Mouse (Mus musculus) megakaryocyte, embryonic 14.5 days (primary cell): ENCODE results near the gene Tmem204. TPM values are rescaled to one million over a fixed set of nuclear protein-coding genes. Genes with fewer than 3 reads are reported as not detected.

Source experiments
- H3K27me3 ChIP-seq: replicated peaks from 2 replicates; pipeline ENCODE3; 2012; ENCODE audit warnings: inconsistent platforms
- H3K36me3 ChIP-seq: replicated peaks from 2 replicates; pipeline ENCODE3; 2012; ENCODE audit warnings: low read length, inconsistent platforms, mixed read lengths
- H3K4me1 ChIP-seq: 2 replicates; pipeline ENCODE4 v1.6.1; 2012; ENCODE audit warnings: inconsistent platforms
- H3K4me3 ChIP-seq: replicated peaks from 2 replicates; pipeline ENCODE3; 2012; ENCODE audit warnings: moderate library complexity, mild to moderate bottlenecking, inconsistent platforms
- H3K9me3 ChIP-seq: 2 replicates; pipeline ENCODE4 v1.6.1; 2012; ENCODE audit warnings: inconsistent platforms
- FLI1 ChIP-seq: IDR thresholded peaks from 2 replicates; pipeline ENCODE4 v1.6.1; 2012; ENCODE audit warnings: low read length, inconsistent platforms, mixed read lengths
- GATA1 ChIP-seq: IDR thresholded peaks from 3 replicates; pipeline ENCODE4 v1.6.1; 2012; ENCODE audit warnings: mixed read lengths, low read length, inconsistent platforms, borderline replicate concordance
- polyA plus RNA-seq: library from polyadenylated mRNA; stranded (reverse); fragments of >175 nt; gene quantifications from 2 replicates; pipeline ENCODE4 v1.2.3, GENCODE M21; 2012; ENCODE audit warnings: low replicate concordance; ENCODE audit not compliant: insufficient read depth

The Tmem204 gene
- polyA plus RNA-seq, 1 experiment: not detected

DNA sequence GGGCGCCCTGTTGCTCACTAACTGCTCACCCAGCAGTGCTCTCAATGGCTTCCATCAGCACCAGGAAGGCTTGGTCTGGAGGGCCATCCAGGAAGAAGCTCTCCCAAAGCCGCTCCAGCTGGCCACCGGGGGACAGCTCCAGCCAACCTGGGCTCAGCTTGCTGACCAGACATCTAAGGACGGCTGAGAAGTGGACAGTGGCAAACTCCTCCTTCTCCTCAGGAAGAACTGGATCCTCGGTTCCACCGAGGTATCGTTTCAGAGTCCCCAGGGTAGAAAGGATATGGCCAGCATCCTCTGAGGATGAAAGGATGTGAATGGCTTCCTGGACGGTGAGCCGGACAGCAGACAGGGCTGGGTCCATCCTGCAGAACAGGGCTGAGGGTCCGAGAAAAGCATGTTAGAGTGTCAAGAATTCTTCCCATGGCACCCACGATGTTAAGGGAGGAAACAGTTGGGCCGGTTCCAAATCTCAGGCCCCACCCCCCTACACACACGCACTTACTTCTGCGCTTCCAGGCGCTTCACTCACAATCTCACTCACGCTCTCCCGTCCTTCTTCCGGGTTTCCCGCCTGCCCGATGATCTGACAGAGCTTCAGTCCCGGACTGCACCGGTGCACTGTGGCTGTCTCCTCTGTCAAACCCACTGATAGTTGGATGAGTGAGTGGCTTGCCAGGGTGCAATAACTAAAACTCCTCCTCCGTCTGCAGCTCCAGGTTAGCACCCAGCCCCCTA is 31.7 kb upstream of the Tmem204 start:
- peaks cover 41% of the 10 kb centered on the region for H3K36me3 ChIP-seq
- H3K4me3 ChIP-seq: peak overlapping the region; percentile 98
- no peaks in the 10 kb centered on the region for H3K9me3 ChIP-seq
- TF ChIP-seq GATA1 (no peak), FLI1 (no peak)
- H3K4me1 ChIP-seq: peaks cover 61% of the 10 kb centered on the region
- H3K27me3 ChIP-seq: peaks cover 4% of the 10 kb centered on the region

DNA sequence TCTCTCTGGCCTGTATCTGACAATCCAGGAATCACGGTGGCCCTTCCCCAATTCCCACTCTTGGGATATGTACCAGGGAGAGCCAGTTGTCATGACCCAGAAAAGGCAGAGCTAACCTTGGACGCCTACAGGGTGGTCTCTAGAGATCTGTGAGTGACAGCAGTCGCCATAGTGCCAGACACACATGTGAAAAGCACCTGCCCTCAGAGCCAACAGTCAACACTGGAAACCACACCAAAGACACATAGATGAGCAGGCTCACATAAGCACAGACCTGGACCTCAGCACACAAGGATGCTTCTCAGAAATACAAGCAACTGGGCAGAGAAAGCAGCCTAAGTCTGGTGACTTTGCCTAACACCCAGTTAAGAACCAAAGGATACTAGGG is 29.0 kb upstream of the Tmem204 start:
- Histone ChIP-seq H3K36me3 (peaks cover 66% of the 10 kb centered on the region), H3K4me3 (no peak overlapping the region), H3K4me1 (peaks cover 59% of the 10 kb centered on the region), H3K9me3 (no peaks in the 10 kb centered on the region), H3K27me3 (no peaks in the 10 kb centered on the region)
- no peak for TF ChIP-seq FLI1
- no peak for TF ChIP-seq GATA1

DNA sequence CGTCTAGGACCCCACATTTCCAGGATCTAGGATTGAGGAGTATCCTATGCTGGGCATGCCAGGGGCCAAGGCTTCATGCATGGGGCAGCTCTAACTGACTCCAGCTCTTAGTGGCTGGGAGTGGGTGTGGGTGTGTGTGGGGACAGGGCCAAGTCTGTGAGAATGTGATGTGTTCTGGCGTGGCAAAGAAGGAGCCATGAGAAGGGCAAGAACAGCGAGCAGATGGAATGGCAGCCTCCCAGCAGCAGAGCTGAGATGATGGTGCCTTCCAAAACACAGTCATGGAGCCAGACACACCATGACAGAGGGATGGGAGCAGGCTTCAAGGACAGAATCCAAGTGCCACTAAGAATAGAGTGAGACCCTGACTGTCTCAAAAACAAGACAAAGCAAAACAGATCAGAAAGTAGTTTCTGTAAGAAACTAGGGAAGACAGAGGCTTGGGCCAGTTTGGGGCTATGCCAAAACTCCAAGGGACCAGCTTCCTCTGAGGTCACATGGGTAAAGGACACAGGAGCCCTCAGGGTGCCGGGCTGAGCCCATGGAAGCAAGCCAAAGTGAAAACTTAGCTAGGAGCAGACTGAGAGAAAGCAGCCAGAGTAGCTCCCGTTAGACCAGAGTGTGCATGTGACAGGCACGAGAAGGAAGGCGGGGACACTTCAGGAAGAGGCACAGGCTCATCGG is 28.5 kb upstream of the Tmem204 start:
- no peaks in the 10 kb centered on the region for H3K9me3 ChIP-seq
- H3K4me3 ChIP-seq: no peak overlapping the region
- no peaks in the 10 kb centered on the region for H3K27me3 ChIP-seq
- H3K36me3 ChIP-seq: peaks cover 72% of the 10 kb centered on the region
- no peak for TF ChIP-seq FLI1
- TF ChIP-seq GATA1: no peak
- H3K4me1 ChIP-seq: peaks cover 54% of the 10 kb centered on the region

DNA sequence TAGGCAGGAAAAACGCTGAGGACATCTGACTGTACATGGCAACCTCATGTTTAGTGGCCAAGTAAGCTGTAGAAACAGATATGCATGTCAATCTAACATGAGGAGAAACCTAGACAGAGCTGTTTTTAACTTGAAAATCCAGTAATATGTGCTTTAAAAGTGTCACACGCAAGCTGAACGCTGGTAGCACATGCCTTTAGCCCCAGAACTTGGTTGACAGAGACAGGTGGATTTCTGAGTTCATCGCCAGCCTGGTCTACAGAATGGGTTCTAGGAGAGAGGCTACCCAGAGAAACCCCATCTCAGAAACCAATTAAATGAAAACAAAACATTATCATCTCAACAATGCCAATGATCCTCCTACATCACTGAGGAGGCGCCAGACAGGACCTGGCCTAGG is 27.8 kb upstream of the Tmem204 start:
- Histone ChIP-seq H3K27me3 (no peaks in the 10 kb centered on the region), H3K36me3 (peaks cover 78% of the 10 kb centered on the region)
- TF ChIP-seq FLI1 (no peak), GATA1 (no peak)

DNA sequence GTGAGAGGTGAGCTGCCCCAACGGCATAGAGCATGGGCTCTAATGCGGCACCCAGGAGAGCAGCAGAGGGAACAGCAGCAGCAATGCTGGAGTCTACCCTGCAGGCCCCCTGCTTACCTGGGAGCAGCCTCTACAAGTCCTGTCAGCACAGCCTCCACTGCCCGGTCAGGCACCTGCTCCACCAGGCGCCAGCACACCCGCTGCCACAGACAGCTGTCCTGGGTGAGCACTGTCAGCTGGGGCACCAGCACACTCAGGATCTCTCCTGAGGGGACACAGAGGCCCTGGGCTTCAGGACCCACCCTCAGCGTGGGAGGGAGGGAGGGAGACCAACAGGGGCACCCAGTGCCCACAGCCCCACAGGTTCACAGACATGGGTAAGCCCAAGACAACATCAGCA is 27.2 kb upstream of the Tmem204 start:
- no peak overlapping the region for H3K4me3 ChIP-seq
- peaks cover 42% of the 10 kb centered on the region for H3K4me1 ChIP-seq
- peaks cover 85% of the 10 kb centered on the region for H3K36me3 ChIP-seq
- TF ChIP-seq GATA1: no peak
- TF ChIP-seq FLI1: no peak
- H3K27me3 ChIP-seq: no peaks in the 10 kb centered on the region
- H3K9me3 ChIP-seq: no peaks in the 10 kb centered on the region

More for the DNA sequence above, 27.8 kb upstream of the Tmem204 start:
- Histone ChIP-seq H3K4me3 (no peak overlapping the region), H3K9me3 (no peaks in the 10 kb centered on the region), H3K4me1 (peaks cover 47% of the 10 kb centered on the region)

DNA sequence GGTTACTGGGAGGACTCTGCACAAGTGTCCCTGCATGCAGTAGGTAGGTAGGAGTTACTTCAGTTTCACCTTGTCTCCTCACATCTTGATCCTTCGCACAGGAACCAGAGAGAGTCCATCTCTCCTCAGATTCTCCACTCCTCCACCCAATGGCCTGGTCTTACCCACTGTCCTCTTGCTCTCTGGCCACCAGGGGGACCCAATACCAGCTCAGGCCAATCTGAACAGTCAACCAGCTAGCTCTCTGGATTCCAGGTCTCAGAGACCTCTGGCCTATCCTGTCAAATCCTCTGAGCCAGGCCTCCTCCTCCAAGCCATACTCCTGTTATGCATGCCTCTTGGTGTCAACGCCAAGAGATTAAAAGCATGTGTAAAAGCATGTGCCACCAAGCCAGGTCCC is 26.2 kb upstream of the Tmem204 start:
- TF ChIP-seq FLI1 (no peak), GATA1 (no peak)
- H3K36me3 ChIP-seq: peaks cover 95% of the 10 kb centered on the region
- H3K4me3 ChIP-seq: peak overlapping the region; percentile 28
- peaks cover 32% of the 10 kb centered on the region for H3K4me1 ChIP-seq
- no peaks in the 10 kb centered on the region for H3K9me3 ChIP-seq
- H3K27me3 ChIP-seq: no peaks in the 10 kb centered on the region

DNA sequence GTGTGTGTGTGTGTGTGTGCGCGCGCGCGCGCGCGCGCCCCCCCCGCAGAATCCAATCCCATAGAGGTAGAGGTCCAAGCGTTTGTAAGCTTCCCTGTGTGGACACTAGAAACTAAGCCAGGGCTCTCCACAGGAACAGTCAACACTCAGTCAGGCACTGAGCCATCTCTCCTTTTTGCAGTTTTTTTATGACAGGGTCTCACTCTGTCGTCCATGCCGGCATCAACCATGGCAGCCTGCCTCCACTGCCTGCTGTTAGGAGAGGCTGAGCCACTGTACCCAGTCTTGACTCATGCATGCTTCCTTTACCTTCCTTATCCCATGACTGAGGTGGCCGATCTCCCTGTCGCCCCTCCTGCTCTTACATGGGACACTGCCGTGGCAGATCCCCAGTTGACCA is 24.4 kb upstream of the Tmem204 start:
- TF ChIP-seq GATA1: no peak
- no peak for TF ChIP-seq FLI1
- Histone ChIP-seq H3K9me3 (no peaks in the 10 kb centered on the region), H3K4me3 (no peak overlapping the region), H3K27me3 (no peaks in the 10 kb centered on the region), H3K36me3 (peaks cover 99% of the 10 kb centered on the region), H3K4me1 (peaks cover 14% of the 10 kb centered on the region)

DNA sequence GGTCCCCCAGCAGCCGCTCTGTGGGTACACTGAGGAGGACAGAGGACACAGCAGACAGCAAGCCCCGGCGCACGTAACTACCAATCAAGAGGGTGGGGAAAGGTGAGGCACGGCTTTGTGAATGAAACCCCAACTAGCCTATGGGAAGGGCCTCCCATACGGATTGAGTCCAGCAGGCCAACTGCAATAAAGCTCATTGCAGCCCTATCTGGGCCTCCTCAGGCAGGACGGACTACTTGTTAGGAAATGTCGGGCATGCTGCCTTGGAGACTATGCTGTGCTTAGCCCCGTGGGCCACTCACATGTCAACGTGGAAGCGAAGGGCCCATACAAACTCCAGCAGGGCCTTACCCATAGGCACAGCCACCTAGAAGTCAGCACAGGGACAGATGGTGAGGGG is 17.9 kb upstream of the Tmem204 start:
- peaks cover 93% of the 10 kb centered on the region for H3K36me3 ChIP-seq
- H3K4me3 ChIP-seq: no peak overlapping the region
- no peaks in the 10 kb centered on the region for H3K27me3 ChIP-seq
- no peaks in the 10 kb centered on the region for H3K4me1 ChIP-seq
- H3K9me3 ChIP-seq: no peaks in the 10 kb centered on the region
- TF ChIP-seq FLI1: no peak
- TF ChIP-seq GATA1: no peak

DNA sequence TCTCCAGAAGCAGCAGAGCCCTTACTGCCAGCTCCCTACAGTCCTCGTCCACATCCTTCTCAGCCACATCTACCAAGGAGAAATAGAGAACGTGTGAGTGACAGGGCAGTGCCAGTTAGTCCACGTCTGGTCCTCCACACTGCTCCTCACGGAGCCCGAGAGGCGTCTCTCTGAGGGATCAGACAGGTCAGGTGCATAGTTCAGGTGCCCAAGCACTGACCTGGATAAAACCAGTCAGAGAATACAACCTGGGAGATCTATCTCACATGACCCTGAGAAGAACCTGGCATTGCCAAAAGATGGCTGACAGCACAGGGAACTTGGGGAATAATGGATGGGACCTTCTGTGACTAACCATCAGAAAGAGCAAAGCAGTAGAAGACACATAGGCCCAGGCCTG is 16.7 kb upstream of the Tmem204 start:
- peaks cover 88% of the 10 kb centered on the region for H3K36me3 ChIP-seq
- H3K9me3 ChIP-seq: no peaks in the 10 kb centered on the region
- H3K4me1 ChIP-seq: no peaks in the 10 kb centered on the region; the same call in 1 of the 2 replicates
- H3K4me3 ChIP-seq: no peak overlapping the region
- H3K27me3 ChIP-seq: no peaks in the 10 kb centered on the region
- TF ChIP-seq GATA1: no peak
- no peak for TF ChIP-seq FLI1

DNA sequence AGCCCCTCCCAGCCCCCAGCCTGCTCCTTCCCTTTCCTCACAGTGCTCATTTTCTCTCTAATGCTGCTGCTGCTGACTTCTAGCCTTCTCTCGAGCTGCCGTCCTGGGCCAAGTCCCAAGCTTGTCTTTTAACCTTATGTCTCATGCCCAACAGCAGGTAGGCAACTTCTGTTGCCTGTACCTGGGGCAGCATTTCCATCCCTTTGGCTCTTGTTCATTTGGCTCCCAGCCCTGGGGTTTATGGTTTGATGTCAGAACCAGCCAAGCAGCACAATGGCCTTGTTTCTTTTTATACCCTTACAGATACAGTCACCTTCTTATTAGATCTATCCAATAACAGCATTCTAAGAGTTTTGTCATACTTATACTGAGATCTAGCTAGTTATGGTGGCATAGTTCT is 12.8 kb upstream of the Tmem204 start:
- no peak for TF ChIP-seq GATA1
- TF ChIP-seq FLI1: no peak
- Histone ChIP-seq H3K9me3 (no peaks in the 10 kb centered on the region), H3K36me3 (peaks cover 86% of the 10 kb centered on the region), H3K4me3 (no peak overlapping the region), H3K4me1 (no peaks in the 10 kb centered on the region; the same call in 1 of the 2 replicates), H3K27me3 (no peaks in the 10 kb centered on the region)
